Mouse (Mus musculus) bone marrow macrophage, adult 2 months (primary cell): ENCODE results near the gene 9130213A22Rik.

ENCODE experiments used
- CTCF ChIP-seq: IDR thresholded peaks from 2 replicates; pipeline ENCODE4 v1.5.1; 2012; ENCODE audit warnings: low read depth, mild to moderate bottlenecking, low read length, moderate library complexity
- POLR2A ChIP-seq: IDR thresholded peaks from 2 replicates; pipeline ENCODE4 v1.6.1; 2012; ENCODE audit warnings: mild to moderate bottlenecking, low read depth, low read length, borderline replicate concordance

- TF ChIP-seq CTCF (no peak), POLR2A (no peak)
Observed at GRCm38 (mm10) chr11:69107676-69108075, 14.7 kb downstream of the 9130213A22Rik start.
